Mouse (Mus musculus) MEL (cell line): ENCODE results near the gene Tomt. TPM values are rescaled to one million over a fixed set of nuclear protein-coding genes. Genes with fewer than 3 reads are reported as not detected.

Experiments used
- DNase-seq: peaks from one replicate; pipeline ENCODE4 v3.0.0; 2011; ENCODE audit warnings: low read depth, low spot score
- H3K27ac ChIP-seq: 2 replicates; pipeline ENCODE4 v1.5.1; 2012; ENCODE audit warnings: low read depth, mild to moderate bottlenecking, control low read depth, low read length, moderate library complexity; ENCODE audit not compliant: control insufficient read depth
- H3K27me3 ChIP-seq, 2 experiments: fragments of 150-350 bp in 1 of 2; sonication (generic) in 1 of 2; 2 replicates each; pipeline ENCODE4 v1.6.1; 2012; ENCODE audit warnings: low read length in 2 of 2, mild to moderate bottlenecking in 2 of 2, improper control_type of control experiment in 1 of 2, moderate library complexity in 1 of 2; ENCODE audit not compliant: insufficient read depth in 2 of 2, control insufficient read depth in 1 of 2
- H3K36me3 ChIP-seq, 2 experiments: 2 replicates each; pipeline ENCODE4 v1.6.1; 2012 to 2014; ENCODE audit warnings: low read length in 2 of 2, improper control_type of control experiment in 1 of 2, inconsistent platforms in 1 of 2, mild to moderate bottlenecking in 1 of 2; ENCODE audit not compliant: insufficient read depth in 2 of 2, control insufficient read depth in 1 of 2
- H3K4me1 ChIP-seq, 2 experiments: fragments of 150-350 bp in 1 of 2; sonication (generic) in 1 of 2; 2 replicates each; pipeline ENCODE4 v1.6.1; 2012; ENCODE audit warnings: low read length in 2 of 2, improper control_type of control experiment in 1 of 2, mild to moderate bottlenecking in 1 of 2; ENCODE audit not compliant: insufficient read depth in 2 of 2, control insufficient read depth in 1 of 2
- H3K4me3 ChIP-seq, 2 experiments: fragments of 150-350 bp in 1 of 2; sonication (generic) in 1 of 2; 2 replicates each; pipeline ENCODE4 v1.5.1; 2012; ENCODE audit warnings: low read depth in 2 of 2, low read length in 2 of 2, mild to moderate bottlenecking in 2 of 2, moderate library complexity in 2 of 2, control low read depth in 1 of 2, improper control_type of control experiment in 1 of 2; ENCODE audit not compliant: control insufficient read depth in 1 of 2, insufficient read depth in 1 of 2
- H3K79me2 ChIP-seq: 2 replicates; pipeline ENCODE4 v1.6.1; 2012; ENCODE audit warnings: mild to moderate bottlenecking, low read length, moderate library complexity; ENCODE audit not compliant: control insufficient read depth, poor library complexity, insufficient read depth
- H3K9ac ChIP-seq: 2 replicates; pipeline ENCODE4 v1.6.1; 2012; ENCODE audit warnings: low read depth, mild to moderate bottlenecking, control low read depth, low read length, moderate library complexity; ENCODE audit not compliant: control insufficient read depth, poor library complexity, severe bottlenecking
- H3K9me3 ChIP-seq: fragments of 150-350 bp; sonication (generic); replicated peaks from 2 replicates; pipeline ENCODE4 v1.6.1; 2012; ENCODE audit warnings: mild to moderate bottlenecking, low read length, improper control_type of control experiment, moderate library complexity; ENCODE audit not compliant: insufficient read depth
- CHD1 ChIP-seq: IDR thresholded peaks from 2 replicates; pipeline ENCODE4 v1.6.1; 2012; ENCODE audit warnings: low read depth, mild to moderate bottlenecking, inconsistent platforms, low read length, improper control_type of control experiment
- E2F4 ChIP-seq: IDR thresholded peaks from 2 replicates; pipeline ENCODE4 v1.6.1; 2011; ENCODE audit warnings: low read depth, low read length, improper control_type of control experiment, borderline replicate concordance
- EP300 ChIP-seq, 2 experiments: IDR thresholded peaks; 2 replicates each; pipeline ENCODE4 v1.6.1; 2011; ENCODE audit warnings: improper control_type of control experiment in 2 of 2, low read length in 2 of 2, low read depth in 1 of 2, mild to moderate bottlenecking in 1 of 2
- ETS1 ChIP-seq: IDR thresholded peaks from 2 replicates; pipeline ENCODE4 v1.6.1; 2012; ENCODE audit warnings: low read depth, mild to moderate bottlenecking, inconsistent platforms, low read length, improper control_type of control experiment, moderate library complexity
- JUND ChIP-seq: IDR thresholded peaks from 2 replicates; pipeline ENCODE4 v1.6.1; 2011; ENCODE audit warnings: low read depth, mild to moderate bottlenecking, improper control_type of control experiment, low read length
- KAT2A ChIP-seq: conservative IDR thresholded peaks from 2 replicates; pipeline ENCODE4 v1.6.1; 2012; ENCODE audit warnings: low read depth, low read length, improper control_type of control experiment, inconsistent platforms
- MAFK ChIP-seq: IDR thresholded peaks from 2 replicates; pipeline ENCODE4 v1.6.1; 2011; ENCODE audit warnings: low read depth, mild to moderate bottlenecking, low read length, improper control_type of control experiment, borderline replicate concordance
- NELFE ChIP-seq: IDR thresholded peaks from 2 replicates; pipeline ENCODE4 v1.6.1; 2011; ENCODE audit warnings: low read depth, low read length, improper control_type of control experiment
- RCOR1 ChIP-seq: IDR thresholded peaks from 2 replicates; pipeline ENCODE4 v1.6.1; 2012; ENCODE audit warnings: low read depth, mild to moderate bottlenecking, inconsistent platforms, low read length, improper control_type of control experiment
- SIN3A ChIP-seq: IDR thresholded peaks from 2 replicates; pipeline ENCODE4 v1.6.1; 2012; ENCODE audit warnings: low read length, improper control_type of control experiment, inconsistent platforms
- SMC3 ChIP-seq: IDR thresholded peaks from 2 replicates; pipeline ENCODE4 v1.6.1; 2011; ENCODE audit warnings: low read depth, low read length, improper control_type of control experiment
- TBP ChIP-seq: IDR thresholded peaks from 2 replicates; pipeline ENCODE4 v1.8.0; 2011; ENCODE audit warnings: low read depth, low read length, improper control_type of control experiment
- TCF12 ChIP-seq: IDR thresholded peaks from 2 replicates; pipeline ENCODE4 v1.6.1; 2014; ENCODE audit warnings: low read depth, mild to moderate bottlenecking, inconsistent platforms, low read length, improper control_type of control experiment, moderate library complexity
- UBTF ChIP-seq: IDR thresholded peaks from 2 replicates; pipeline ENCODE4 v1.6.1; 2012; ENCODE audit warnings: low read depth, mild to moderate bottlenecking, inconsistent platforms, low read length, improper control_type of control experiment, moderate library complexity, borderline replicate concordance; ENCODE audit not compliant: insufficient read depth
- USF2 ChIP-seq, 2 experiments: IDR thresholded peaks; 2 replicates each; pipeline ENCODE4 v1.6.1; 2011 to 2012; ENCODE audit warnings: improper control_type of control experiment in 2 of 2, low read length in 2 of 2, borderline replicate concordance in 1 of 2, inconsistent platforms in 1 of 2, low read depth in 1 of 2, mild to moderate bottlenecking in 1 of 2; ENCODE audit not compliant: insufficient read depth in 1 of 2
- ZNF384 ChIP-seq: IDR thresholded peaks from 2 replicates; pipeline ENCODE4 v1.6.1; 2012; ENCODE audit warnings: low read depth, mild to moderate bottlenecking, inconsistent platforms, low read length, improper control_type of control experiment
- polyA plus RNA-seq, 2 experiments: library from polyadenylated mRNA; stranded (reverse) in 1 of 2; unstranded in 1 of 2; fragments of >175 nt in 1 of 2; fragments of >200 nt in 1 of 2; gene quantifications; 2 replicates each; pipeline versions ENCODE4 v1.2.1 to v1.2.4; 2012; ENCODE audit warnings: low replicate concordance in 2 of 2, low read depth in 1 of 2; ENCODE audit not compliant: insufficient read length in 2 of 2, insufficient read depth in 1 of 2, missing spikeins in 1 of 2
- total RNA-seq: library from RNA; depleted of rRNA; stranded (reverse); fragments of 300-350 nt; gene quantifications from 2 replicates; pipeline ENCODE4 v1.2.3, GENCODE M21; 2012; rRNA removed

Gene Tomt
- total RNA-seq (0.78 and 1.3 TPM in 2 replicates), polyA plus RNA-seq (under 1 TPM in 1 of 2 experiments, not detected in 1; 0.82 TPM)

DNA sequence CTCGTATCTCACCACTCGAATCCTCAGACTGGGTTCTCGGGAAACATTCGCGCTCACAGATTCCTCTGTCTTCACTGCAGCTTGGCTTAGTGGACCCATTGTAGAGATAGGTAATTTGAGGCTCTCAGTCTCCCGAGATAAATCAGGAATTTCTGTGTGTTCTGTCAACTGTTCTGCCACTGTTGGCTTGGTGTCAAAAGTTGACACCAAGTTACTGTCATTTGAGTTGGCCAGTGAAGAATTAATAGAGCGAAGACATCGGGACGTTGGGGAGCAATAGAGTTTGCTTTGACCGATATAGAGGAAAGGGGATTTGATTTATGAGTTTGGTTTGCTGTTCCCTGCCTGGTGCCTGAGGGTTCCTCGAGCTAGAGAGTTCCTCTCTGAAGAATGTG is at the start of gene Tomt:
TSS of gene Tomt (minus strand) at position 73 of the 395 bp plus-strand sequence.
- H3K79me2 ChIP-seq = peaks cover 15% of the 10 kb centered on the region
- H3K27me3 ChIP-seq = no peaks in the 10 kb centered on the region
- H3K4me3 ChIP-seq = peak within 1 kb of the TSS; percentile 81 to 91
- peak within 1 kb of the TSS; percentile 87 for H3K27ac ChIP-seq
- no peaks in the 10 kb centered on the region for H3K9me3 ChIP-seq
- TF ChIP-seq KAT2A (no peak), MAFK (no peak), TBP (peak; percentile 10; the same call in 1 of the 2 replicates), ZNF384 (no peak), CHD1 (0 out of 2 replicates have a peak, but pooled peaks have one; percentile 74)
- no peak for DNase-seq
- peak within 1 kb of the TSS; percentile 93 for H3K9ac ChIP-seq
- peaks cover 0 to 11% of the 10 kb centered on the region in 2 experiments; a peak in 2 of 4 replicates for H3K36me3 ChIP-seq
- H3K4me1 ChIP-seq = peaks cover 15 to 20% of the 10 kb centered on the region in 2 experiments

DNA sequence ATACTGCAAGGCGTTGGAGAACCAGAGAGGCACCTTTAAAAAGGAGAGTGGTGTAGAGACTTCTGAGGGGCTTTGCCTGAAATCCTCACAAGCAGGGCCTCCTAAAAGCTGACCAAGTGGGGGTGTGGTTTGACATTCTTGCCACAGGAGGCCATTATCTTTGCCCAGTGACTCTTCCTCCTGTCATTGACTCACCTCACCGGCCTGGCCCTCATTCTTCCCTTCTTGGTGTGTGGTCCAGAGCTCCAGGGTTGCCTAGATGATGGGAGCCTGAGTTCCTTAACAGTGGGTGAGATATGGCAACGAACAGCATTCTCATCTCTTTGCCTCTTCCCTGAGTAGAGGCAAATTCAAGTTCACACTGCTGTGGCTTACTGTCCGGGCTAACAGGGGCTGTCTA is 49.7 kb upstream of the Tomt start:
- no peaks in the 10 kb centered on the region for H3K9me3 ChIP-seq
- TF ChIP-seq SMC3 = no peak
- peak; percentile 52; the same call in 1 of the 2 replicates for TF ChIP-seq TBP
- H3K36me3 ChIP-seq = peaks cover 0 to 23% of the 10 kb centered on the region in 2 experiments; a peak in 2 of 4 replicates
- H3K27ac ChIP-seq = peak overlapping the region; percentile 5; the same call in 1 of the 2 replicates
- peaks cover 15 to 22% of the 10 kb centered on the region in 2 experiments for H3K4me1 ChIP-seq
- peaks cover 18% of the 10 kb centered on the region for H3K79me2 ChIP-seq
- DNase-seq = peak; percentile 42
- no peak overlapping the region for H3K4me3 ChIP-seq
- no peak overlapping the region for H3K9ac ChIP-seq
- no peaks in the 10 kb centered on the region for H3K27me3 ChIP-seq

DNA sequence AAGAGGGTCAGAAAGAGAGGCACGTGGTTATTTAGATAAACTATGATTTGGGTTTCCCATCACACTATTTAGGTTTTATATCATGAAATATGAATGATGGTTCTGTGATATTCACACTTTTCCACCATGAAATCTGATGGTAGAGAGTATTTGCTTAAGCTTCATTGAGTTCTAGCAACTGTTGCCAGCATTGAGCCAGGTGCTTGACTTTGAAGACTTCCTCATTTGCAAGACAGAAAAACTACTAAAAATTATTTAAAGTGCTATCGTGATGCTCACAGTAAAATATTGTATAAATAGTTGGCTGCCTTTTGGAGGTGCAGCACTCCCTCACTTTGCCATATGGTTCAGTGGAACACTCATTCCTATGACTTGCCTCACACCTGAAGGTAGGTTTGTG is 49.1 kb upstream of the Tomt start:
- Histone ChIP-seq H3K79me2 (peaks cover 21% of the 10 kb centered on the region), H3K9me3 (no peaks in the 10 kb centered on the region), H3K27ac (no peak overlapping the region), H3K27me3 (no peaks in the 10 kb centered on the region), H3K4me3 (no peak overlapping the region), H3K4me1 (peaks cover 15 to 22% of the 10 kb centered on the region in 2 experiments), H3K36me3 (peaks cover 0 to 23% of the 10 kb centered on the region in 2 experiments; a peak in 2 of 4 replicates), H3K9ac (no peak overlapping the region)
- TF ChIP-seq RCOR1 (0 out of 2 replicates have a peak, but pooled peaks have one; percentile 27), SIN3A (peak; percentile 21; the same call in 1 of the 2 replicates), TCF12 (0 out of 2 replicates have a peak, but pooled peaks have one; percentile 19), E2F4 (no peak), UBTF (no peak), USF2 (IDR thresholded peaks at IDR 0.05; ENCODE audit: borderline replicate concordance in 1 of 2, insufficient read depth in 1 of 2, low read depth in 1 of 2, low read length in 2 of 2) (no peak), ETS1 (0 out of 2 replicates have a peak, but pooled peaks have one; percentile 14), EP300 (IDR thresholded peaks at IDR 0.05; ENCODE audit: low read depth in 1 of 2, low read length in 2 of 2) (0 out of 4 replicates have a peak, but pooled peaks of 1 of the 2 experiments have one; percentile 20), JUND (no peak), NELFE (no peak)
- DNase-seq = peak; percentile 66
